Mouse (Mus musculus) CH12.LX (cell line): ENCODE data around the gene 4930442H23Rik. TPM values are rescaled to one million over a fixed set of nuclear protein-coding genes. Genes with fewer than 3 reads are reported as not detected.

ENCODE experiments used
- DNase-seq: peaks from one replicate; pipeline ENCODE4 v3.0.0-alpha.2; 2013; ENCODE audit errors: extremely low read depth
- H3K27ac ChIP-seq: 2 replicates; pipeline ENCODE4 v1.5.1; 2012; ENCODE audit warnings: low read depth, mild to moderate bottlenecking, control low read depth, moderate library complexity; ENCODE audit not compliant: insufficient read depth
- H3K27me3 ChIP-seq: replicated peaks from 2 replicates; pipeline ENCODE3; 2012; ENCODE audit warnings: inconsistent platforms
- H3K36me3 ChIP-seq, 2 experiments: replicated peaks in 1 of 2; 2 replicates each; pipeline versions ENCODE3 to v1.6.1; 2012; ENCODE audit warnings: inconsistent platforms in 1 of 2, low read length in 1 of 2, mild to moderate bottlenecking in 1 of 2, mixed read lengths in 1 of 2, moderate library complexity in 1 of 2; ENCODE audit not compliant: control insufficient read depth in 1 of 2, insufficient read depth in 1 of 2
- H3K4me1 ChIP-seq, 2 experiments: 2 replicates each; pipeline ENCODE4 v1.6.1; 2012; ENCODE audit warnings: inconsistent platforms in 1 of 2, moderate library complexity in 1 of 2; ENCODE audit not compliant: insufficient read depth in 2 of 2, control insufficient read depth in 1 of 2
- H3K4me2 ChIP-seq: 2 replicates; pipeline ENCODE4 v1.6.1; 2012; ENCODE audit warnings: low read depth, mild to moderate bottlenecking, control low read depth; ENCODE audit not compliant: poor library complexity, insufficient read depth, severe bottlenecking
- H3K4me3 ChIP-seq, 3 experiments: fragments of 150-350 bp in 1 of 3; sonication (generic) in 1 of 3; replicated peaks in 1 of 3; 2 replicates each; pipeline versions ENCODE3 to v1.5.1; 2011 to 2012; ENCODE audit warnings: low read depth in 2 of 3, low read length in 2 of 3, mild to moderate bottlenecking in 2 of 3, moderate library complexity in 2 of 3, control low read depth in 1 of 3, improper control_type of control experiment in 1 of 3, inconsistent platforms in 1 of 3, mixed read lengths in 1 of 3; ENCODE audit not compliant: poor library complexity in 1 of 3
- H3K79me2 ChIP-seq: replicated peaks from 2 replicates; pipeline ENCODE4 v1.6.1; 2012; ENCODE audit warnings: mild to moderate bottlenecking, moderate library complexity; ENCODE audit not compliant: control insufficient read depth, poor library complexity, insufficient read depth, severe bottlenecking; ENCODE audit errors: extremely low read depth
- H3K9ac ChIP-seq: 2 replicates; pipeline ENCODE4 v1.6.1; 2012; ENCODE audit warnings: low read depth, mild to moderate bottlenecking, control low read depth, moderate library complexity; ENCODE audit not compliant: insufficient read depth
- H3K9me3 ChIP-seq: replicated peaks from 2 replicates; pipeline ENCODE3; 2012; ENCODE audit warnings: low read length, inconsistent platforms, mixed read lengths
- BHLHE40 ChIP-seq: IDR thresholded peaks from 2 replicates; pipeline ENCODE4 v1.6.1; 2011; ENCODE audit warnings: mild to moderate bottlenecking, low read depth, low read length, improper control_type of control experiment
- CHD1 ChIP-seq: IDR thresholded peaks from 2 replicates; pipeline ENCODE4 v1.6.1; 2012; ENCODE audit warnings: low read depth, low read length, improper control_type of control experiment, inconsistent platforms
- CHD2 ChIP-seq: IDR thresholded peaks from 2 replicates; pipeline ENCODE4 v1.6.1; 2011; ENCODE audit warnings: low read length, improper control_type of control experiment
- CTCF ChIP-seq, 2 experiments: IDR thresholded peaks in 1 of 2; conservative IDR thresholded peaks in 1 of 2; 2 replicates each; pipeline ENCODE4 v1.5.1; 2011 to 2012; ENCODE audit warnings: low read depth in 2 of 2, low read length in 2 of 2, improper control_type of control experiment in 1 of 2, inconsistent platforms in 1 of 2, mild to moderate bottlenecking in 1 of 2, moderate library complexity in 1 of 2
- E2F4 ChIP-seq: IDR thresholded peaks from 2 replicates; pipeline ENCODE4 v1.6.1; 2011; ENCODE audit warnings: low read depth, low read length, improper control_type of control experiment; ENCODE audit not compliant: insufficient replicate concordance
- ELF1 ChIP-seq: IDR thresholded peaks from 2 replicates; pipeline ENCODE4 v1.6.1; 2014; ENCODE audit warnings: low read depth, mild to moderate bottlenecking, inconsistent platforms, low read length, improper control_type of control experiment
- EP300 ChIP-seq: IDR thresholded peaks from 2 replicates; pipeline ENCODE4 v1.6.1; 2011; ENCODE audit warnings: low read length, improper control_type of control experiment
- ETS1 ChIP-seq: conservative IDR thresholded peaks from 2 replicates; pipeline ENCODE4 v1.6.1; 2012; ENCODE audit warnings: low read depth, mild to moderate bottlenecking, inconsistent platforms, low read length, improper control_type of control experiment, moderate library complexity
- GABPA ChIP-seq: IDR thresholded peaks from 2 replicates; pipeline ENCODE4 v1.6.1; 2012; ENCODE audit warnings: low read depth, low read length, improper control_type of control experiment, inconsistent platforms; ENCODE audit not compliant: insufficient replicate concordance
- HCFC1 ChIP-seq: IDR thresholded peaks from 2 replicates; pipeline ENCODE4 v1.6.1; 2012; ENCODE audit warnings: low read depth, mild to moderate bottlenecking, inconsistent platforms, low read length, improper control_type of control experiment
- IRF4 ChIP-seq: IDR thresholded peaks from 2 replicates; pipeline ENCODE4 v1.6.1; 2014; ENCODE audit warnings: low read depth, mild to moderate bottlenecking, inconsistent platforms, low read length, improper control_type of control experiment
- JUN ChIP-seq: IDR thresholded peaks from 2 replicates; pipeline ENCODE4 v1.6.1; 2011; ENCODE audit warnings: low read depth, mild to moderate bottlenecking, low read length, improper control_type of control experiment, moderate library complexity; ENCODE audit not compliant: insufficient read depth
- JUND ChIP-seq: conservative IDR thresholded peaks from 2 replicates; pipeline ENCODE4 v1.6.1; 2011; ENCODE audit warnings: low read depth, low read length, improper control_type of control experiment
- KAT2A ChIP-seq: IDR thresholded peaks from 2 replicates; pipeline ENCODE4 v1.6.1; 2012; ENCODE audit warnings: low read length, improper control_type of control experiment, inconsistent platforms; ENCODE audit not compliant: insufficient replicate concordance
- MAX ChIP-seq: IDR thresholded peaks from 2 replicates; pipeline ENCODE4 v1.6.1; 2011; ENCODE audit warnings: low read length, improper control_type of control experiment
- MAZ ChIP-seq: IDR thresholded peaks from 2 replicates; pipeline ENCODE4 v1.6.1; 2012; ENCODE audit warnings: low read depth, mild to moderate bottlenecking, inconsistent platforms, low read length, improper control_type of control experiment, moderate library complexity
- MEF2A ChIP-seq: IDR thresholded peaks from 2 replicates; pipeline ENCODE4 v1.6.1; 2014; ENCODE audit warnings: low read depth, mild to moderate bottlenecking, inconsistent platforms, low read length, improper control_type of control experiment, borderline replicate concordance
- MXI1 ChIP-seq: IDR thresholded peaks from 2 replicates; pipeline ENCODE4 v1.6.1; 2011; ENCODE audit warnings: mild to moderate bottlenecking, low read depth, low read length, improper control_type of control experiment
- MYC ChIP-seq: IDR thresholded peaks from 2 replicates; pipeline ENCODE4 v1.6.1; 2011; ENCODE audit warnings: low read depth, mild to moderate bottlenecking, improper control_type of control experiment, low read length
- NELFE ChIP-seq: IDR thresholded peaks from 2 replicates; pipeline ENCODE4 v1.6.1; 2011; ENCODE audit warnings: low read depth, low read length, improper control_type of control experiment
- PAX5 ChIP-seq: IDR thresholded peaks from 2 replicates; pipeline ENCODE4 v1.6.1; 2012; ENCODE audit warnings: low read length, inconsistent platforms, mixed read lengths
- POLR2A ChIP-seq: IDR thresholded peaks from 2 replicates; pipeline ENCODE4 v1.6.1; 2011; ENCODE audit warnings: low read depth, mild to moderate bottlenecking, improper control_type of control experiment, low read length
- POLR2AphosphoS2 ChIP-seq: IDR thresholded peaks from 2 replicates; pipeline ENCODE4 v1.6.1; 2011; ENCODE audit warnings: low read depth, low read length, improper control_type of control experiment
- RCOR1 ChIP-seq: conservative IDR thresholded peaks from 2 replicates; pipeline ENCODE4 v1.6.1; 2012; ENCODE audit warnings: low read depth, mild to moderate bottlenecking, inconsistent platforms, low read length, improper control_type of control experiment
- SIN3A ChIP-seq: IDR thresholded peaks from 2 replicates; pipeline ENCODE4 v1.6.1; 2012; ENCODE audit warnings: low read length, improper control_type of control experiment, inconsistent platforms
- SMC3 ChIP-seq: IDR thresholded peaks from 2 replicates; pipeline ENCODE4 v1.6.1; 2011; ENCODE audit warnings: low read depth, low read length, improper control_type of control experiment
- TBP ChIP-seq: conservative IDR thresholded peaks from 2 replicates; pipeline ENCODE4 v1.6.1; 2011; ENCODE audit warnings: low read depth, low read length, improper control_type of control experiment
- TCF12 ChIP-seq: IDR thresholded peaks from 2 replicates; pipeline ENCODE4 v1.6.1; 2014; ENCODE audit warnings: low read depth, mild to moderate bottlenecking, inconsistent platforms, low read length, improper control_type of control experiment
- UBTF ChIP-seq: IDR thresholded peaks from 2 replicates; pipeline ENCODE4 v1.6.1; 2012; ENCODE audit warnings: low read depth, mild to moderate bottlenecking, inconsistent platforms, low read length, improper control_type of control experiment, moderate library complexity
- USF1 ChIP-seq: IDR thresholded peaks from 2 replicates; pipeline ENCODE4 v1.6.1; 2014; ENCODE audit warnings: low read depth, mild to moderate bottlenecking, inconsistent platforms, low read length, improper control_type of control experiment
- USF2 ChIP-seq: conservative IDR thresholded peaks from 2 replicates; pipeline ENCODE4 v1.6.1; 2011; ENCODE audit warnings: low read depth, low read length, improper control_type of control experiment
- ZC3H11A ChIP-seq: IDR thresholded peaks from 2 replicates; pipeline ENCODE4 v1.6.1; 2012; ENCODE audit warnings: low read depth, mild to moderate bottlenecking, inconsistent platforms, low read length, improper control_type of control experiment
- ZKSCAN1 ChIP-seq: IDR thresholded peaks from 2 replicates; pipeline ENCODE4 v1.6.1; 2012; ENCODE audit warnings: low read depth, inconsistent platforms, low read length, improper control_type of control experiment, borderline replicate concordance
- ZMIZ1 ChIP-seq: IDR thresholded peaks from 2 replicates; pipeline ENCODE4 v1.6.1; 2012; ENCODE audit warnings: low read depth, mild to moderate bottlenecking, inconsistent platforms, low read length, improper control_type of control experiment
- ZNF384 ChIP-seq: IDR thresholded peaks from 2 replicates; pipeline ENCODE4 v1.6.1; 2012; ENCODE audit warnings: low read depth, low read length, improper control_type of control experiment, inconsistent platforms
- dilution Hi-C: fragments of 300-500 bp; cut with MboI; formaldehyde crosslinking; loops from 2 replicates; pipeline ENCODE4 v1.14.3; 2020; ENCODE audit warnings: low sequenced_read_pairs; ENCODE audit not compliant: extremely low pct_unique_long_range_greater_than_20kb, extremely low pct_ligation_motif_present
- in situ Hi-C: fragments of 300-500 bp; cut with MboI; formaldehyde crosslinking; loops from 3 replicates; pipeline ENCODE4 v1.14.3; 2019; ENCODE audit warnings: low sequenced_read_pairs, low pct_ligation_motif_present, low pct_unique_long_range_greater_than_20kb, mixed read lengths
- polyA plus RNA-seq: library from polyadenylated mRNA; unstranded; fragments of >175 nt; gene quantifications from 2 replicates; pipeline ENCODE4 v1.2.1, GENCODE M21; 2012; ENCODE audit warnings: low read depth; ENCODE audit not compliant: insufficient read length
- total RNA-seq, 2 experiments: library from RNA; depleted of rRNA; stranded (reverse); fragments of 300-350 nt in 1 of 2; fragments of >200 nt in 1 of 2; gene quantifications; 2 replicates each; pipeline ENCODE4 v1.2.3; 2012 to 2014

4930442H23Rik gene
- total and polyA plus RNA-seq, 3 experiments, result 0.27 TPM; not detected in 2

- TF ChIP-seq CTCF (conservative IDR thresholded peaks at IDR 0.05 in 1 of 2, IDR thresholded peaks at IDR 0.05 in 1 of 2; ENCODE audit: low read depth in 2 of 2, low read length in 2 of 2) (no peak), UBTF (peak; percentile 99), JUND (no peak), EP300 (no peak), BHLHE40 (0 out of 2 replicates have a peak, but pooled peaks have one; percentile 22), KAT2A (no peak), IRF4 (peak; percentile 57), PAX5 (no peak), TBP (peak; percentile 91), NELFE (no peak), RCOR1 (no peak)
These were observed 48.5 kb downstream of the 4930442H23Rik start, which contains the start of gene Zbtb7a (continued) for GRCm38 (mm10) chr10:81134966-81135681.

- in situ Hi-C loops, result no loop called here
- Histone ChIP-seq H3K79me2 (peaks cover 13% of the 10 kb centered on the region), H3K9ac (peak overlapping the region; percentile 100; the same call in 1 of the 2 replicates), H3K36me3 (peaks cover 0 to 1% of the 10 kb centered on the region in 2 experiments), H3K4me1 (peaks cover 10 to 37% of the 10 kb centered on the region in 2 experiments), H3K9me3 (no peaks in the 10 kb centered on the region), H3K27ac (no peak overlapping the region), H3K27me3 (no peaks in the 10 kb centered on the region), H3K4me3 (peak overlapping the region; percentile 14 to 87 (median 64)), H3K4me2 (peak overlapping the region; percentile 93)
- dilution Hi-C loops, result no loop called here
- peak; percentile 84 for DNase-seq
- TF ChIP-seq E2F4, result no peak
- TF ChIP-seq CHD1, result no peak
- no peak for TF ChIP-seq MEF2A
- 0 out of 2 replicates have a peak, but pooled peaks have one; percentile 28 for TF ChIP-seq TBP
- TF ChIP-seq JUN, result no peak
- no peak for TF ChIP-seq EP300
- TF ChIP-seq ZNF384, result no peak
- TF ChIP-seq USF2, result peak; percentile 55; the same call in 1 of the 2 replicates
- TF ChIP-seq TCF12, result peak; percentile 48
- no peak for TF ChIP-seq KAT2A
- TF ChIP-seq GABPA, result no peak
- TF ChIP-seq ZC3H11A, result no peak
- peak; percentile 86 for TF ChIP-seq ETS1
- no peak for TF ChIP-seq JUND
- TF ChIP-seq SIN3A, result no peak; the same call in 1 of the 2 replicates
- no peak for TF ChIP-seq UBTF
- TF ChIP-seq USF1, result peak; percentile 82
- no peak for TF ChIP-seq CTCF (conservative IDR thresholded peaks at IDR 0.05 in 1 of 2, IDR thresholded peaks at IDR 0.05 in 1 of 2; ENCODE audit: low read depth in 2 of 2, low read length in 2 of 2)
- TF ChIP-seq CHD2, result no peak; the same call in 1 of the 2 replicates
- peak; percentile 35; the same call in 1 of the 2 replicates for TF ChIP-seq MAX
- TF ChIP-seq IRF4, result peak; percentile 61
- TF ChIP-seq POLR2AphosphoS2, result no peak
- TF ChIP-seq MXI1, result peak; percentile 85
- peak; percentile 83 for TF ChIP-seq MAZ
- no peak for TF ChIP-seq SMC3
- no peak for TF ChIP-seq ZKSCAN1
- peak; percentile 98 for TF ChIP-seq BHLHE40
- peak; percentile 58; the same call in 1 of the 2 replicates for TF ChIP-seq MYC
- TF ChIP-seq ELF1, result peak; percentile 95
- TF ChIP-seq HCFC1, result peak; percentile 46
- TF ChIP-seq POLR2A, result peak; percentile 63
- TF ChIP-seq ZMIZ1, result no peak
These were observed 49.5 kb downstream of the 4930442H23Rik start for GRCm38 (mm10) chr10:81134181-81134587.
